Mouse (Mus musculus): ENCODE measurements around the gene Zcchc7.

DNA sequence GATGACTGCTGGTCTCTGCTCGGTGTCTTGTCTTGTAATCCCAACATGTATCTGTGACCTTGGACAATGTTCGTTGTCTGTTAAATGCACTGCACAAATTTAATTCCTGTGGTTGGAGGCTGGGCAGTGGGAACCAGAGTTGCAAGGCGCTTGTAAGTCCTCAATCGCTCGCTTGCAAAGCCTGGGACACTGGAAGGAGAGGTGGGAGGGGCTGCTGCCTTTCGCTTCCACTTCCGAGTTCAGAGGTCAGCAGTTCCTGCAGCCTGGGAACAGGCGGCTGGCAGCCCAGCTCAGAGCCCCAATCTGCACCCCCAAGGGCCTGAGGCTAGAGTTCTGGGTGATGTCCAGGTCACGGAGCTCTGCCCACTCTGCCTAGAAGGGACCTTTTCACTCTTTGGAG, 197.4 kb downstream of the Zcchc7 start:
- TF ChIP-seq POLR2A (IDR thresholded peaks at IDR 0.05; ENCODE audit: extremely low read depth, insufficient read depth, low read length) (no peak), CTCF (IDR thresholded peaks at IDR 0.05; ENCODE audit: extremely low read depth, insufficient read depth, low read length) (no peak)
